ENCODE assay signal across 9 mouse cellular contexts in genomic region chr3:89299499-89299898, GRCm38 (mm10). TPM values are rescaled to one million over a fixed set of nuclear protein-coding genes. Genes with fewer than 3 reads are reported as not detected.
DNase-seq lines count a peak whose midpoint lies in the region; ATAC-seq lines count a peak whose summit lies in the region.
"Had no signal": no experiment of that assay in that cellular context is flagged by ENCODE, and none has a peak within 500 bp of the region (broad histone marks: within the 10 kb centered on the region; RNA-seq: fewer than 3 reads in every experiment).

No protein-coding gene starts in this region.

- no peaks in the 10 kb centered on the region for H3K36me3 ChIP-seq in heart, embryonic 10.5 days
- H3K36me3 ChIP-seq in heart, embryonic 14.5 days (ENCODE audit: control insufficient read depth, insufficient read depth, low read length): no peaks in the 10 kb centered on the region

- H3K9me3 ChIP-seq in heart, embryonic 10.5 days: no peaks in the 10 kb centered on the region
- H3K9me3 ChIP-seq in heart, embryonic 14.5 days (ENCODE audit: control insufficient read depth, low read length): no peaks in the 10 kb centered on the region

- no peak for DNase-seq in heart, embryonic 10.5 days (ENCODE audit: low spot score)
- no peak for DNase-seq in heart, adult 9 months (ENCODE audit: low spot score in 2 of 2)
- peak; percentile 46 for DNase-seq in adrenal gland, postnatal 25 days
- DNase-seq in kidney, postnatal 14 days: peak; percentile 62
- DNase-seq in thymus, postnatal 36 days: peak; percentile 45 to 61
- no peak for DNase-seq in cerebellum, adult 11 months

- H3K9ac ChIP-seq in heart, embryonic 14.5 days (ENCODE audit: low read length): peak overlapping the region; percentile 63

- H3K27me3 ChIP-seq in heart, embryonic 10.5 days (ENCODE audit: insufficient read depth, poor library complexity, severe bottlenecking): no peaks in the 10 kb centered on the region
- 0 out of 2 replicates have a peak, but pooled peaks cover 4% of the 10 kb centered on the region for H3K27me3 ChIP-seq in heart, embryonic 14.5 days (ENCODE audit: control insufficient read depth, insufficient read depth, low read length)
- H3K27me3 ChIP-seq: Patski had no signal

- peak overlapping the region; percentile 57; the same call in 1 of the 2 replicates for H3K27ac ChIP-seq in heart, embryonic 10.5 days
- no peak overlapping the region for H3K27ac ChIP-seq in heart, embryonic 14.5 days (replicated peaks in 1 of 2; ENCODE audit: control insufficient read depth in 1 of 2, insufficient read depth in 1 of 2, low read depth in 2 of 2, low read length in 2 of 2)

- ATAC-seq in heart, embryonic 14.5 days (ENCODE audit: insufficient number of reproducible peaks, insufficient read depth, low FRiP score, low read depth): no peak
- peak; percentile 20; the same call in 1 of the 2 replicates for ATAC-seq in megakaryocyte progenitor cell, adult 5-6 weeks (replicated peaks; ENCODE audit: poor library complexity)
- ATAC-seq: Patski had no signal

- WGBS in heart, embryonic 10.5 days: 3% methylated on average over 14 of the region's 14 CpGs
- 3% methylated on average over 14 of the region's 14 CpGs for WGBS in heart, embryonic 14.5 days

- peaks cover 9% of the 10 kb centered on the region; the same call in 1 of the 2 replicates for H3K4me1 ChIP-seq in heart, embryonic 10.5 days
- H3K4me1 ChIP-seq in heart, embryonic 14.5 days (ENCODE audit: control insufficient read depth in 2 of 2, insufficient read depth in 2 of 2, low read length in 2 of 2): peaks cover 5 to 6% of the 10 kb centered on the region in 2 experiments; a peak in 2 of 4 replicates

- H3K4me3 ChIP-seq in heart, embryonic 10.5 days: peak overlapping the region; percentile 51
- H3K4me3 ChIP-seq in heart, embryonic 14.5 days (ENCODE audit: control insufficient read depth in 1 of 2, insufficient read depth in 1 of 2, low read depth in 1 of 2, low read length in 2 of 2): peak overlapping the region; percentile 31 to 34

- peak overlapping the region; percentile 71 for H3K4me2 ChIP-seq in heart, embryonic 14.5 days (ENCODE audit: low read length)

RNA-seq across cellular contexts. Expression of gene Efna1, which starts 18.6 kb away (rescaled TPM):
- polyA plus RNA-seq in heart, embryonic 10.5 days (2016; fragmentation: Nextera tagmentation; extraction: Ambion mirVana): 32.0 and 37.7 TPM in 2 replicates
- 11.6 and 17.2 TPM in 2 replicates for total RNA-seq in adrenal gland, postnatal 25 days (2021)
- 38.4 and 39.7 TPM in 2 replicates for polyA plus RNA-seq in heart, embryonic 14.5 days (2014; fragmentation: Nextera tagmentation; extraction: Ambion mirVana)
- 0.62 TPM in 1 of 2 replicates, not detected in the other for total RNA-seq in megakaryocyte progenitor cell, adult 5-6 weeks (2015)
- 0.17 TPM in 1 of 2 replicates, not detected in the other for total RNA-seq in megakaryocyte progenitor cell, adult 5-6 weeks (2017)

RNA-seq across cellular contexts. Expression of gene Efna3, which starts 23.3 kb away (rescaled TPM):
- polyA plus RNA-seq in heart, embryonic 10.5 days (2016; fragmentation: Nextera tagmentation; extraction: Ambion mirVana): 0.71 and 2.5 TPM in 2 replicates
- total RNA-seq in adrenal gland, postnatal 25 days (2021): 0.27 TPM in 1 of 2 replicates, not detected in the other
- 0.78 and 1.1 TPM in 2 replicates for polyA plus RNA-seq in heart, embryonic 14.5 days (2014; fragmentation: Nextera tagmentation; extraction: Ambion mirVana)
- not detected in 2 replicates for total RNA-seq in megakaryocyte progenitor cell, adult 5-6 weeks (2015)
- total RNA-seq in megakaryocyte progenitor cell, adult 5-6 weeks (2017): not detected in 2 replicates

RNA-seq across cellular contexts. Expression of gene Slc50a1, which starts 29.1 kb away (rescaled TPM):
- polyA plus RNA-seq in heart, embryonic 10.5 days (2016; fragmentation: Nextera tagmentation; extraction: Ambion mirVana): 39.9 and 42.4 TPM in 2 replicates
- 44.7 and 51.4 TPM in 2 replicates for total RNA-seq in adrenal gland, postnatal 25 days (2021)
- 48.2 and 48.9 TPM in 2 replicates for polyA plus RNA-seq in heart, embryonic 14.5 days (2014; fragmentation: Nextera tagmentation; extraction: Ambion mirVana)
- total RNA-seq in megakaryocyte progenitor cell, adult 5-6 weeks (2015): 70.1 and 72.0 TPM in 2 replicates
- 49.4 and 65.0 TPM in 2 replicates for total RNA-seq in megakaryocyte progenitor cell, adult 5-6 weeks (2017)

RNA-seq across cellular contexts. Expression of gene Efna4, which starts 38.3 kb away (rescaled TPM):
- 10.6 and 19.3 TPM in 2 replicates for polyA plus RNA-seq in heart, embryonic 10.5 days (2016; fragmentation: Nextera tagmentation; extraction: Ambion mirVana)
- 1.7 TPM in 1 of 2 replicates, not detected in the other for total RNA-seq in adrenal gland, postnatal 25 days (2021)
- polyA plus RNA-seq in heart, embryonic 14.5 days (2014; fragmentation: Nextera tagmentation; extraction: Ambion mirVana): 6.0 and 6.7 TPM in 2 replicates
- total RNA-seq in megakaryocyte progenitor cell, adult 5-6 weeks (2015): 0.17 and 0.64 TPM in 2 replicates
- 0.27 TPM in 1 of 2 replicates, not detected in the other for total RNA-seq in megakaryocyte progenitor cell, adult 5-6 weeks (2017)

RNA-seq across cellular contexts. Expression of gene Dpm3, which starts 40.3 kb away (rescaled TPM):
- 76.7 and 86.0 TPM in 2 replicates for polyA plus RNA-seq in heart, embryonic 10.5 days (2016; fragmentation: Nextera tagmentation; extraction: Ambion mirVana)
- 106 and 137 TPM in 2 replicates for total RNA-seq in adrenal gland, postnatal 25 days (2021)
- polyA plus RNA-seq in heart, embryonic 14.5 days (2014; fragmentation: Nextera tagmentation; extraction: Ambion mirVana): 92.9 and 97.9 TPM in 2 replicates
- 84.4 and 101 TPM in 2 replicates for total RNA-seq in megakaryocyte progenitor cell, adult 5-6 weeks (2015)
- 80.4 and 135 TPM in 2 replicates for total RNA-seq in megakaryocyte progenitor cell, adult 5-6 weeks (2017)

Comparison
In these comparisons a context has a peak if more than half of its experiments do, and no peak if none do; other contexts are left out.
1. DNase-seq: peak in adrenal gland, postnatal 25 days (single experiment), kidney, postnatal 14 days (single experiment) and thymus, postnatal 36 days (2 of 2); none in heart, embryonic 10.5 days (single experiment), heart, adult 9 months (0 of 2) and cerebellum, adult 11 months (single experiment).